Mouse (Mus musculus): ENCODE results near the gene Il9r. TPM values are rescaled to one million over a fixed set of nuclear protein-coding genes. Genes with fewer than 3 reads are reported as not detected.
"Not testable (repeated sequence)": the region's sequence is repeated elsewhere in the genome, so short reads cannot be mapped to it uniquely, and the experiment has no call there.

Gene Il9r
- polyA plus RNA-seq, 1 experiment from 2014 or later: not detected

DNA sequence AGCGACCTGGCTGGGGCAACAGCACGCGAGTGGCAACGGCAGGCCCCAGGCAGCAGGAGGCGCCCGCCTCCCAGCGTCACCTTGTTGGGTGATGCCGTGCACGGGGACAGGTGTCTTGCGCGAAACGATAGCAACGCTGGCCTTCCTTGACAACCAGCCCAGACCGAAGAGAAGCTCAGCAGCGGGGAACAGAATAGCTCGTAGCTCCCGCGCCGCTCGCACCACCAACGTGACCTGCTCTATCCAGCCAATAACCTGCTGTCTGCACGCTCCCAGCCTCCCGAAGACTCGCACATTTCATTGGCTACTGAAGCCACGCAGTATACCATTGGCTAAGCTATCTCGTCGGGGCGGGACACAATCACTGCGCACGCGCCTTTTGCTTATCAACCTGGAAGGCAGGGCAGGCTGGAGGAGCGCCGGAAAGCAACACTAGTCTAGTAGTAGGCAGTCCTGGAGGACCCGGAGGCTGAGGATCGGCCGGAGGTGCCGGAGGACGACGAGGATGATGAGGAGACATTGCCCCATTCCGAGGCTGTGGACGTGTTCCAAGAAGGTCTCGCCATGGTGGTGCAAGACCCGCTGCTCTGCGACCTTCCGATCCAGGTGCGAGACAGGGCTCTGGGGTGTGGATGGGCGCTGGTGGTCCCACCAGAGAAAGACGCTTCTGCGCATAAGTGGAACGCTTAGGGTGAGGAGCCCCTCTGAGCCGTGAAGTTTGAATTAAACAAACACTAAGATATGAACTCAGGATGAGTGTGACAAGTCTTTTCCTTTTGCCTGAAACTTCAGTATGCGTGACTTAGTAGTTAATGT is 5.2 kb upstream of the Il9r start, which contains the start of gene Snrnp25:
Snrnp25 (plus strand) TSS at position 358 of the 816 bp plus-strand sequence.
- peaks cover 36% of the 10 kb centered on the region for H3K36me3 ChIP-seq
- peaks cover 4% of the 10 kb centered on the region; the same call in 1 of the 2 replicates for H3K27me3 ChIP-seq (ENCODE audit: insufficient read depth, poor library complexity, severe bottlenecking)
- DNase-seq (ENCODE audit: low spot score): peak; percentile 96
- under 1% methylated on average over 52 of the region's 52 CpGs for WGBS
- peaks cover 20% of the 10 kb centered on the region for H3K4me1 ChIP-seq (replicated peaks)
- no peaks in the 10 kb centered on the region for H3K9me3 ChIP-seq
- H3K27ac ChIP-seq: peak within 1 kb of the TSS; percentile 85
- peak within 1 kb of the TSS; percentile 78 for H3K4me3 ChIP-seq

DNA sequence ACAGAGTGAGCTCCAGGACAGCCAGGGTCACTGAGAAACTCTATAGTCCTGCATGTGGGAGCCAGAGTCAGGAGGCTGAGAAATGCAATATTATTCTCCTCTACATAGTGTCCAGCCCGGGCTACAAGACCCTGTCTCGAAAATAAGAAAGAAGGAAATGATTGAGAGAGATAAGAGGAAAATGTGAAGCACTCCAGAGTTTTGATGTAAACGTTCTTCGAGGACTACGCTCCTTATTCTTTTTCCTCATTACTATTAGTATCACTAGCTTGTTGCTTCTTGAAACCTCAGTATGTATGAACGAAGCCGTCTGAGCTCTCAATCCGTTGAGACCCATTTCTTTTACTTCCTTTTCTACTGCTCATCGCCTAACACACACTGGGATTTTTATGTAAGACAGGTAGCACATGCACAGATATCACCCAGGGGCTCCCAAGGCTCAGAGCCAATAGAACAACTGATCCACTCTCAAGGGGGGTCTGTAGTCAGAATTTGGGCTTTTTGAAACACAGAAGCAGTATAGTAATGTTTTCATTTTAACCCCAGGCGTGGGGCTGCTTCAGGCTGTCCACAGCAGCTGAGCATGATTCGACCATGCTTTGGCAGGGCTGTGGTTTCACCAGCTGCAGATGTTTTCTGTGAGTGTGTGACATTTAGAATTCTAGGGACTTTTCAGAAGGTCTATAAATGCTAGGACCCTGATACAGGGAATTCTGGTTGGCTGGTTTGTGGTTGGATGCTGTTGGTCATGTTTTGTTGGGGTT is 2.0 kb upstream of the Il9r start:
- 83% methylated on average over 11 of the region's 11 CpGs for WGBS

DNA sequence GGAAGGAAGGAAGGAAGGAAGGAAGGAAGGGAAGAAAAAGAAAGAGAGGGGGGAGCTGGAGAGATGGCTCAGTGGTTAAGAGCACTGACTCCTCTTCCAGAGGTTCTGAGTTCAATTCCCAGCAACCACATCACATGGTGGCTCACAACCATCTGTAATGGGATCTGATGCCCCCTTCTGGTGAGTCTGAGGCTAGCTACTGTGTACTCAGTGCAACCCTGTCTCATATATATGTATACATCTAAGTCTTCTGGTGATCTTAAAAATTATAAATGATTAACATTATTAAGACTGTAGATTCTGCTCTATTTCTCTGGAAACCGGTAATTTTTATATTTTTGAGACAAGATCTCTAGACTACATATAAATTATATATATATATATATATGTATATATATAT is 913 bp upstream of the Il9r start:
- not testable (repeated sequence) for H3K36me3 ChIP-seq; DNase-seq (ENCODE audit: low spot score); H3K9me3 ChIP-seq; H3K4me3 ChIP-seq; H3K27ac ChIP-seq
- WGBS: 54% methylated on average over 1 of the region's 1 CpGs
- peaks cover 14% of the 10 kb centered on the region; the same call in 1 of the 2 replicates for H3K27me3 ChIP-seq (ENCODE audit: insufficient read depth, poor library complexity, severe bottlenecking)
- H3K4me1 ChIP-seq (replicated peaks): peaks cover 29% of the 10 kb centered on the region

More for the DNA sequence above, 2.0 kb upstream of the Il9r start:
- Histone ChIP-seq H3K4me3 (no peak overlapping the region), H3K9me3 (no peaks in the 10 kb centered on the region), H3K4me1 (replicated peaks) (peaks cover 29% of the 10 kb centered on the region), H3K36me3 (peaks cover 5% of the 10 kb centered on the region; the same call in 1 of the 2 replicates), H3K27ac (no peak overlapping the region), H3K27me3 (ENCODE audit: insufficient read depth, poor library complexity, severe bottlenecking) (peaks cover 12% of the 10 kb centered on the region; the same call in 1 of the 2 replicates)
- DNase-seq (ENCODE audit: low spot score): no peak

DNA sequence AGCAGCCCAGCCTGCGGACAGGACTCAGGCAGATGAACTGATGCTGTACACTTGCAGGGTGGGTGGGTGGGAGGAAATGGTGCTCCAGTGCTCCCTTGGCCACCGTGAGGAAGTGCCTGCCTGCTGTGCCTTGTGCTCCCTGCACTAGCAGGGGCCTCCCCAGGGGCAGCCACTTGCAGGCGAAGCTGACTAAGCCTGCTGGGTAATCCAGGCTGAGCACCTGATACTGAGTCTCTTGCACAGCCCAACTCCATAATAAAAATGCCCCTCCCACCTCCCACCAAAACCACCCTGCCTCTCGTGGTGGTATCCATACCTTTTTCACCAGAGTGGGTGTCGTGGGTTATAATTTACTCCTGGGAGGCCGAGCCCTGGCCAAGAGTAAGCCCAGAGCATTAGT is 849 bp downstream of the Il9r start:
- DNase-seq (ENCODE audit: low spot score): no peak
- Histone ChIP-seq H3K27ac (peak overlapping the region; percentile 16), H3K9me3 (no peaks in the 10 kb centered on the region), H3K36me3 (no peaks in the 10 kb centered on the region), H3K4me3 (no peak overlapping the region), H3K4me1 (replicated peaks) (peaks cover 32% of the 10 kb centered on the region), H3K27me3 (ENCODE audit: insufficient read depth, poor library complexity, severe bottlenecking) (peaks cover 13% of the 10 kb centered on the region; the same call in 1 of the 2 replicates)
- WGBS: 46% methylated on average over 6 of the region's 6 CpGs

DNA sequence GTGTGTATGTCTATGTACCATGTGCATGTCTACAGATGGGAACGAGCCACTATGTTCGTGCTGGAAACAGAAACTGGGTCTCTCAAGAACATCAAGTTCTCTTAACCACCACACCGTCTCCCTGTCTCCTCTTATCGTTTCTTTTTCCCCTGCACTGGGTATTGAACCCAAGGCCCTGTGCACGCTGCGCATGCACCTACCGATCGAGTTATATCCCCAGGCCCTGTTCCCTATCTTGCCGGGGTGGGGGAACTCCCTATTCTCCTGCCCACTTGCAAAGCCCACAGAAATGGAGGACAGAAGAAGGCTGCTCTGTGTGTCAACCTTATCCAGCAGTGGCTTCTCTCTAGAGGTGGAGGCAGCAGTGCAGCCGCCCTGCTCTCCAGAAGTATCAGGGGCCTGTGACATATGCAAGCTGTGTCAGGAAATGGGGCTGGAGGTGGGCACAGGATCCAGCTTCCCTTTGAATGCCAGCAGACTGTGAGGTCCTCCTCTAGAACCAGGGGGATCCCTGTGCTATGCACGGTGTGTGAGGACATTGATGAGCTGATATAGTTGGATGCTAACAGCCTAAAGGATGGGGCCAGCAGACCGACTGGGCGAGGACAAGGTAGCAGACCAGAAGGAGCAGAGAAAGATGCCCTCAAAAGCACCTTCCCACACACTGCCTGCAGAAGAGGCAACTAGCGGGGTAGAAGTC is 1.7 kb downstream of the Il9r start:
- H3K9me3 ChIP-seq: no peaks in the 10 kb centered on the region
- H3K27ac ChIP-seq: no peak overlapping the region
- DNase-seq (ENCODE audit: low spot score): no peak
- H3K36me3 ChIP-seq: no peaks in the 10 kb centered on the region
- peaks cover 9% of the 10 kb centered on the region; the same call in 1 of the 2 replicates for H3K27me3 ChIP-seq (ENCODE audit: insufficient read depth, poor library complexity, severe bottlenecking)
- no peak overlapping the region for H3K4me3 ChIP-seq
- 69% methylated on average over 14 of the region's 14 CpGs for WGBS
- H3K4me1 ChIP-seq (replicated peaks): peaks cover 38% of the 10 kb centered on the region

DNA sequence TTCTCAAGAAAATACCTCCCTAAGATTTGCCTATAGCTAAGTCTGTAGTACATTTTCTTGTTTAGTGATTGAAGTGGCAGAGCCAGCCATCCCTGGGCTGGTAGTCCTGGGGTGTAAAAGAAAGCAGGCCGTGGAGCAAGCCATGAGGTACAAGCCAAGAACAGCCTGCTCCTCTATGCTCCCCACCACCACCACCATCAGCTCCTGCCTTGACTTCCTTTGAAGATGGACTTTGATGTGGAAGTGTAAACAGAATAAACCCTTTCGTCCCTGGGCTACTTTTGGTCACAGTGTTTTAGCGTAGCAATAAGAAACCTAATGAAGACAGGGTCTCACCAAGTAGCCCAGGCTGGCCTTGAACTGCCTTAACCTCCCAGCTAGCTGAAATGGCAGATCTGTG is 2.3 kb downstream of the Il9r start:
- Histone ChIP-seq H3K4me3 (no peak overlapping the region), H3K9me3 (no peaks in the 10 kb centered on the region), H3K27me3 (ENCODE audit: insufficient read depth, poor library complexity, severe bottlenecking) (peaks cover 9% of the 10 kb centered on the region; the same call in 1 of the 2 replicates), H3K27ac (no peak overlapping the region), H3K36me3 (no peaks in the 10 kb centered on the region), H3K4me1 (replicated peaks) (peaks cover 41% of the 10 kb centered on the region)
- 57% methylated on average over 3 of the region's 3 CpGs for WGBS
- no peak for DNase-seq (ENCODE audit: low spot score)

DNA sequence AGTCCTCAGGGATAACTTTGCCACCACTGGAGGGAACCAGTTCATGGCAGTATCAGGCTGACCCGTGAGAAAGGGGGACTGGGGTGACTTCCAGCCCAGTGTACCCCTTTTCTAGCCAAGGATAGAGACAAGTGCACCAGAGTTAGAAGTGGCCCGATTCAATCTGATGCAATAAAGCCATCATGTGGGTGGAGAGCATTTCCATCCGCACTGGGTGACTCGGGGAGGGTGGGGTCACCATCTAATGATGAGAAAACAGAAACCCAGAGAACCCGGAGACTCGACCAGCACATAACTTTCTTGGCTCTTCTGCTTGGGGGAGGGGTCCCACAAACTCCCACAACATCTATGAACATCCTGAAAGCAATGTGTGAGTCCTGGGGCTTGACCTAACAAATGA is 3.4 kb downstream of the Il9r start:
- Histone ChIP-seq H3K36me3 (no peaks in the 10 kb centered on the region), H3K4me1 (replicated peaks) (peaks cover 41% of the 10 kb centered on the region), H3K4me3 (no peak overlapping the region), H3K27me3 (ENCODE audit: insufficient read depth, poor library complexity, severe bottlenecking) (peaks cover 9% of the 10 kb centered on the region; the same call in 1 of the 2 replicates), H3K27ac (0 out of 2 replicates have a peak overlapping the region, but pooled peaks have one; percentile 62), H3K9me3 (no peaks in the 10 kb centered on the region)
- DNase-seq (ENCODE audit: low spot score): no peak
- 81% methylated on average over 6 of the region's 6 CpGs for WGBS

DNA sequence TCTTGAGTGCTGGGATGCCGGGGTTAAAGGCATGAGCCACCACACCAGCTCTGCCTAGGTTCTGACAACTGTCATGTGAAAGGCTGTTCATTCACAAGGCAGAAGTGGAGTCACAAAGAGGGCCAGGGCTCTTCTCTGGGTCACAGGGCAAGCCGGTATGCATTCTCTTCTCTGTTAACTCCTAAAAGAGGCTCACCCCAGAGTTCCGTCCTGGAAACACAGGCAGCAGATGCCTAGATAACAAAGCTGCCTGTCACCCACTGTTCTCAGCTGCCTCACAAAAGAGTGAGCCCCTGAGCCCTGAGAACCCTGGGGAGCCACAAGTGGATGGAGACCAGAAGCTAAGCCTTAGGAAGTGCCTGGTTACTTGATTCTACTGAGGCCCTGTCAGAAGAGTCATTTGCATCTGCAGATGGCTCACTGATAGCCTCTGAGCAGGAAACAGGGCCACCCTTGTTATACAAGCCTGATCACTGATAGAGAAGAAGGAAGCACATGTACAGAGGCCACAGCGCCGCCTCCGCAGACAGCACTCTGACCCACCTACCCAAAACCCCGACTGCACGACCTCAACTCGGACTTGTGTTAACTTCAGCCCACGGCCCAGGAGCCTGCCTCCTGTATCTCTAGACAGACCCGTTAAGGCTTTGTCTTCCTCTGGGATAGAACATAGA is 4.1 kb downstream of the Il9r start:
- 18% methylated on average over 11 of the region's 11 CpGs for whole genome bisulfite sequencing
- Histone ChIP-seq H3K36me3 (no peaks in the 10 kb centered on the region), H3K4me3 (no peak overlapping the region), H3K27ac (peak overlapping the region; percentile 62), H3K27me3 (ENCODE audit: insufficient read depth, poor library complexity, severe bottlenecking) (peaks cover 9% of the 10 kb centered on the region; the same call in 1 of the 2 replicates), H3K9me3 (no peaks in the 10 kb centered on the region), H3K4me1 (replicated peaks) (peaks cover 43% of the 10 kb centered on the region)
- peak; percentile 25 for DNase-seq (ENCODE audit: low spot score)

DNA sequence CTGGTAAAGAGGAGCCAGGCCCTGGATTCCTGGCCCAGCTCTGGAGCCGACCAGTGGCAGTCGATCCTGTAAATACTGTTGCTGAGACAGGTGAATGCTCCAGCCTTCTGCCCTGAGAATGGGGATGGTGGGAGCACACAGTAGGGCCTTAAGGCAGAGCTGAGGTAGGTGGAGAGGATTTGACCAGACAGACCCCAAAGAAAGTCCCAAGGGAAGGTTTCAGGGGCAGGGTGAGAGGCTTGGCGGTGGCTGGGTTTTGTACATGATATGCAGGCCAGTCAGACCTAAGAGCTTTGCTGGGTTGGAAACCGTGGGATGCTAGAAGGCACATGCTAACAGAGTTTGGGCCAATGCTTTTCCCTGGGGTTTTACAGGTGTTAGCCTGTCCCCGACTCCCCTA is 5.5 kb downstream of the Il9r start:
- DNase-seq (ENCODE audit: low spot score): no peak
- H3K4me3 ChIP-seq: no peak overlapping the region
- H3K4me1 ChIP-seq (replicated peaks): peaks cover 57% of the 10 kb centered on the region
- H3K9me3 ChIP-seq: no peaks in the 10 kb centered on the region
- WGBS: 83% methylated on average over 5 of the region's 5 CpGs
- peaks cover 9% of the 10 kb centered on the region; the same call in 1 of the 2 replicates for H3K27me3 ChIP-seq (ENCODE audit: insufficient read depth, poor library complexity, severe bottlenecking)
- no peaks in the 10 kb centered on the region for H3K36me3 ChIP-seq
- H3K27ac ChIP-seq: no peak overlapping the region; the same call in 1 of the 2 replicates

DNA sequence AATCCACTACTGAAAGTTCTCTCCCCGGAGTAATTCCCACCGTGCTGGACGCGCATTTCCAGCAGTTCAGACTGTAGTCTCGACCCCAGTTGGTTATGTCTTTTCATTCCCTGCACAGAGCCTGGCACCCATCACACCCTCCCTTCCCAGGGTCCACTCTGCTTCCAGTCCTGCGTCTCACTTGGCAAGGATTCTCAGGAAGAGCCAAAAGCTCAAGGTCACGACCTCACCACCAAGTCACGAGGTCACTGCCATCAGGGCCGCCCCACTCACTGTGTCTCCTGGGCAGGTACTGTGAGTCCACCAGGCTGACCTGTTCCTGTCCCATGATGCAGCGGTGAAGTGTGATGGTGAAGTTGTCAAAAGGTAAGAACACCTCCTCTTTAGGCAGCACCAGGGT is 6.0 kb downstream of the Il9r start:
- Histone ChIP-seq H3K4me1 (replicated peaks) (peaks cover 54% of the 10 kb centered on the region), H3K27me3 (ENCODE audit: insufficient read depth, poor library complexity, severe bottlenecking) (peaks cover 9% of the 10 kb centered on the region; the same call in 1 of the 2 replicates), H3K36me3 (no peaks in the 10 kb centered on the region), H3K9me3 (no peaks in the 10 kb centered on the region), H3K27ac (no peak overlapping the region), H3K4me3 (no peak overlapping the region)
- DNase-seq (ENCODE audit: low spot score): no peak
- 80% methylated on average over 10 of the region's 10 CpGs for WGBS

DNA sequence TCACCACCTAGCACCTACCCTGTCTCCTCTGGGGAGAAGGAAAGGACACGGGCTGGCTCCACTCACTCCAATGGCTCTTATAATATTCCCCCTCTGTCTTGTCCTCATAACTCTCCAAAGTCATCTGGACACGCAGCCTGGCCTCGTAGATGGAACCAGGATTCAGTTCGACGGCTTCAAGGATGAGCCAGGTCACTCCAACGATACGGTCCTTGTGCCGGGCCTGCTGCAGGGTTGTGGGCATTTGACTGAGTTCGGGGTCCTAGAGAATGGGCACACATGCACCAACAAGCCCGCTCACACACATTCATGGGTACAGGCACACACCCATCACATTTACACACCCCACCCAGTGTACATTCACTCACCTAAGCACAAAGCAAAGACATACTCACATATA is 6.9 kb downstream of the Il9r start:
- 93% methylated on average over 10 of the region's 10 CpGs for WGBS
- 0 out of 2 replicates have a peak, but pooled peaks cover 4% of the 10 kb centered on the region for H3K27me3 ChIP-seq (ENCODE audit: insufficient read depth, poor library complexity, severe bottlenecking)
- no peak overlapping the region for H3K4me3 ChIP-seq
- no peaks in the 10 kb centered on the region for H3K9me3 ChIP-seq
- peaks cover 48% of the 10 kb centered on the region for H3K4me1 ChIP-seq (replicated peaks)
- no peak for DNase-seq (ENCODE audit: low spot score)
- no peak overlapping the region for H3K27ac ChIP-seq
- no peaks in the 10 kb centered on the region for H3K36me3 ChIP-seq

DNA sequence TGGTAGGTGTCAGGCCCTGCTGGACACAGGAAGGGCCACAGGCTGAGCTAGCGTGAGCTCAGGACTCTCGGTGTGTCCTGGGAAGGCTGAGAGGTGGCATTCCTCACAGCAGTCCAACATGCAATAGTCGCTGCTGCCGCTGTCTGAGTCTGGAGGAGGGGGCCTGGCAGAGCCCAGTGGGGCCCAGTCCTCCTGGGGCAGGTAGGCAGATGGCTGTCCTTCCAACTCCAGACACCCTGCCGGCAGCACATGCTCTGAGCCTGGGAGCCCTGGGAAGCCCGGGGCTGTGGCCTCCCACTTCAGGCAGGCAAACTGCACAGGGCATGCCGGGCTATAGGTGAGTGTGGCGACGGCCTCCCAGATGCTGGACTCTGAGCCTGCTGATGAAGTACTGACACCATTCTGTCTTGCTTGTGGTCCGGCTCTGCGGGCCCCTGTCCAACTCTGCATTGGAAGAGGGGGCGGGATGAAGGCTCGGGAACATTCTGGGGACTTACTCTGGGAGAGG is 9.4 kb downstream of the Il9r start:
- H3K36me3 ChIP-seq: no peaks in the 10 kb centered on the region
- no peak overlapping the region for H3K4me3 ChIP-seq
- 0 out of 2 replicates have a peak overlapping the region, but pooled peaks have one; percentile 0 for H3K27ac ChIP-seq
- H3K4me1 ChIP-seq (replicated peaks): peaks cover 38% of the 10 kb centered on the region
- no peaks in the 10 kb centered on the region for H3K27me3 ChIP-seq (ENCODE audit: insufficient read depth, poor library complexity, severe bottlenecking)
- no peak for DNase-seq (ENCODE audit: low spot score)
- H3K9me3 ChIP-seq: no peaks in the 10 kb centered on the region
- WGBS: 79% methylated on average over 13 of the region's 13 CpGs
